Mouse (Mus musculus): ENCODE measurements around the gene Tnrc6c.

- TF ChIP-seq CTCF (conservative IDR thresholded peaks at IDR 0.05 in 1 of 2, IDR thresholded peaks at IDR 0.05 in 1 of 2; ENCODE audit: low read depth in 2 of 2, low read length in 2 of 2) (no peak), JUN (IDR thresholded peaks at IDR 0.05; ENCODE audit: insufficient read depth, low read depth, low read length) (no peak), KAT2A (IDR thresholded peaks at IDR 0.05; ENCODE audit: insufficient replicate concordance, low read length) (no peak), TBP (conservative IDR thresholded peaks at IDR 0.05; ENCODE audit: low read depth, low read length) (no peak), MXI1 (IDR thresholded peaks at IDR 0.05; ENCODE audit: low read depth, low read length) (no peak), EP300 (IDR thresholded peaks at IDR 0.05; ENCODE audit: low read length) (no peak), MYC (IDR thresholded peaks at IDR 0.05; ENCODE audit: low read depth, low read length) (no peak), ELF1 (IDR thresholded peaks at IDR 0.05; ENCODE audit: low read depth, low read length) (no peak), USF1 (IDR thresholded peaks at IDR 0.05; ENCODE audit: low read depth, low read length) (no peak), POLR2A (IDR thresholded peaks at IDR 0.05; ENCODE audit: low read depth, low read length) (no peak), CHD1 (IDR thresholded peaks at IDR 0.05; ENCODE audit: low read depth, low read length) (no peak), HCFC1 (IDR thresholded peaks at IDR 0.05; ENCODE audit: low read depth, low read length) (no peak)
Measured at GRCm38 (mm10) chr11:117638386-117638785, 15.7 kb upstream of the Tnrc6c start.
